Mouse (Mus musculus): ENCODE measurements around the gene Unc93a2.
"Not testable (repeated sequence)": the region's sequence is repeated elsewhere in the genome, so short reads cannot be mapped to it uniquely, and the experiment has no call there.

- TF ChIP-seq CTCF (IDR thresholded peaks at IDR 0.05; ENCODE audit: control insufficient read depth, insufficient read depth, insufficient read length); MAX (IDR thresholded peaks at IDR 0.05); MYOG (IDR thresholded peaks at IDR 0.05; ENCODE audit: control insufficient read depth, extremely low read depth, insufficient read length); USF1 (IDR thresholded peaks at IDR 0.05; ENCODE audit: low read depth); CEBPB (IDR thresholded peaks at IDR 0.05; ENCODE audit: low read depth); FOSL1 (IDR thresholded peaks at IDR 0.05; ENCODE audit: insufficient read depth, low read length, poor library complexity, severe bottlenecking): not testable (repeated sequence)
Observed at GRCm38 (mm10) chr17:7366265-7366664, 19.0 kb downstream of the Unc93a2 start.

Data from C2C12 (cell line).